Mouse (Mus musculus) heart, adult 2 months (tissue): ENCODE measurements around the gene Emp3. TPM values are rescaled to one million over a fixed set of nuclear protein-coding genes. Genes with fewer than 3 reads are reported as not detected.
A peak's percentile ranks its signal among the peaks of the same experiment; 100 is the strongest.
"Not testable (repeated sequence)": the region's sequence is repeated elsewhere in the genome, so short reads cannot be mapped to it uniquely, and the experiment has no call there.

Experiments
- DNase-seq, 2 experiments: peaks; one replicate each; pipeline ENCODE4 v3.0.0; 2021
- H3K27ac ChIP-seq: fragments of 200-600 bp; 2 replicates; pipeline ENCODE4 v1.8.1; 2022
- H3K27me3 ChIP-seq: fragments of 200-500 bp; 2 replicates; pipeline ENCODE4 v1.6.1; 2012; ENCODE audit warnings: mild to moderate bottlenecking, low read length, inconsistent platforms, mixed read lengths; ENCODE audit not compliant: control insufficient read depth, insufficient read depth
- H3K36me3 ChIP-seq: fragments of 200-500 bp; 2 replicates; pipeline ENCODE4 v1.6.1; 2012; ENCODE audit warnings: low read length, inconsistent platforms; ENCODE audit not compliant: control insufficient read depth, insufficient read depth
- H3K4me1 ChIP-seq: fragments of 200-500 bp; 2 replicates; pipeline ENCODE4 v1.6.1; 2011; ENCODE audit warnings: low read length; ENCODE audit not compliant: control insufficient read depth, insufficient read depth
- H3K4me3 ChIP-seq: fragments of 200-600 bp; 2 replicates; pipeline ENCODE4 v1.8.1; 2022
- H3K79me2 ChIP-seq: fragments of 200-500 bp; replicated peaks from 2 replicates; pipeline ENCODE4 v1.6.1; 2012; ENCODE audit warnings: mild to moderate bottlenecking, inconsistent platforms, low read length, moderate library complexity, mixed read lengths; ENCODE audit not compliant: control insufficient read depth, insufficient read depth
- H3K9ac ChIP-seq: fragments of 200-500 bp; 2 replicates; pipeline ENCODE4 v1.6.1; 2012; ENCODE audit warnings: low read depth, mild to moderate bottlenecking, control low read depth, inconsistent platforms, low read length, mixed read lengths
- CTCF ChIP-seq: fragments of 200-600 bp; IDR thresholded peaks from 2 replicates; pipeline ENCODE4 v1.8.1; 2022; ENCODE audit warnings: antibody characterized with exemption, mild to moderate bottlenecking, moderate library complexity
- EP300 ChIP-seq: fragments of 200-500 bp; IDR thresholded peaks from 2 replicates; pipeline ENCODE4 v1.6.1; 2011; ENCODE audit warnings: low read depth, low read length, control low read depth; ENCODE audit not compliant: insufficient read depth
- POLR2A ChIP-seq: fragments of 200-500 bp; IDR thresholded peaks from 2 replicates; pipeline ENCODE4 v1.6.1; 2011; ENCODE audit warnings: mild to moderate bottlenecking, low read depth, low read length, control low read depth; ENCODE audit not compliant: insufficient read depth
- WGBS: fragments of 180-500 bp; shearing (Covaris S2); methylation state at CpG from one replicate; pipeline ENCODE4 v1.1.7; 2018; 5-methylcytosine and 5-hydroxymethylcytosine counted together
- intact Hi-C: fragments of 180-260 bp; cut with DNase I; formaldehyde crosslinking; loops from one replicate; pipeline ENCODE4 v1.15.1; 2025
- polyA plus RNA-seq: library from polyadenylated mRNA; depleted of rRNA; stranded (reverse); fragments of >200 nt; gene quantifications from 2 replicates; pipeline ENCODE4 v1.2.3, GENCODE M21; 2012
- total RNA-seq, 2 experiments: library from RNA; stranded (reverse); gene quantifications; 2 replicates each; pipeline ENCODE4 v1.2.3; 2021

The Emp3 gene
- total and polyA plus RNA-seq, 3 experiments: 24.2 to 77.7 (median 29.2) TPM

- peak; percentile 95 to 98 for DNase-seq
- H3K9ac ChIP-seq: peak within 1 kb of the TSS; percentile 73
- H3K36me3 ChIP-seq: no peaks in the 10 kb centered on the region
- no peaks in the 10 kb centered on the region for H3K27me3 ChIP-seq
- intact Hi-C loops: loop anchor here (1.0 kb wide), 2 partner anchors 23 to 27 kb away; no protein-coding TSS in a partner anchor
- H3K4me3 ChIP-seq: peak within 1 kb of the TSS; percentile 76
- peaks cover 1% of the 10 kb centered on the region; the same call in 1 of the 2 replicates for H3K4me1 ChIP-seq
- WGBS: 1% methylated on average over 40 of the region's 40 CpGs
- H3K79me2 ChIP-seq: no peaks in the 10 kb centered on the region
- TF ChIP-seq POLR2A: peak; percentile 98
- peak; percentile 64 for TF ChIP-seq EP300
- no peak for TF ChIP-seq CTCF
- H3K27ac ChIP-seq: peak within 1 kb of the TSS; percentile 93
These were observed 24.5 kb downstream of the Emp3 start, which contains the start of the genes Syngr4 and Tmem143 for GRCm38 (mm10) chr7:45896517-45897257. TSS of gene Syngr4 (minus strand) at chr7:45896714. TSS of gene Tmem143 (plus strand) at chr7:45896941.

DNA sequence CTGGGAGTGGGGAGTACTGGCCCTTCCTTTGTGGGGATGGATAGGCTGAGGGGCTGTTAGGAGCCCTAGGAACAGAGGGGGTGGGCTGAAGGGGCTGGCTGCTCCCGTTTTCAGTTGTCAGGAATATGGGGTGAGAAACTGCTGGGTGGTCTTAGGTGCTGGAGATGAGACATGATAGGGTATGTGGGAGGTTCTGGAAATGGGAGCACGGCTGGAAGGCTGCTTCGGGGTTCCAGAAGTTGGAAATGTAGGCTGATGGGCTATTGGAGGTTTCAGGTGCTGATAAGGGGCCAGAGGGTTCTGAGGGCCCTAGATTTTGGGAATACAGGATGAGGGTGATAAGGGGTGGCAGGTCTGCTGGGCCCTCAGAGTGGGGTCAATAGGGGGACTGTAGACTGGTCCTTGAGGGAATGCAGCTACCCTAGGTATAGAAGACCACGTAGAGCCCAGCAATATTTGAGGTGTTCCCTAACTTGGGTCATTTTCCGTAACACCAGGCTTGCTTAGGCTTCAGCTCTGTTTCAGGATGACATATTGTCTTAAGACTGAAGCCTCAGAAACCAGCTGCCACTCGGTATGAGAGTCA is 25.2 kb downstream of the Emp3 start:
- TF ChIP-seq CTCF (no peak), EP300 (no peak), POLR2A (no peak)
- intact Hi-C loops: loop anchor here (1.0 kb wide), 1 partner anchor 23 kb away; no protein-coding TSS in a partner anchor
- WGBS: 74% methylated on average over 6 of the region's 6 CpGs
- Histone ChIP-seq H3K36me3 (no peaks in the 10 kb centered on the region), H3K4me1 (peaks cover 1% of the 10 kb centered on the region; the same call in 1 of the 2 replicates), H3K4me3 (no peak overlapping the region), H3K9ac (no peak overlapping the region), H3K27me3 (no peaks in the 10 kb centered on the region), H3K79me2 (no peaks in the 10 kb centered on the region), H3K27ac (no peak overlapping the region)
- no peak for DNase-seq

GRCm38 (mm10) chr7:45892651-45893050 is 28.6 kb downstream of the Emp3 start:
- TF ChIP-seq CTCF (no peak), POLR2A (no peak), EP300 (no peak)
- peaks cover 1% of the 10 kb centered on the region; the same call in 1 of the 2 replicates for H3K4me1 ChIP-seq
- no peak overlapping the region for H3K27ac ChIP-seq
- no peak overlapping the region for H3K9ac ChIP-seq
- H3K79me2 ChIP-seq: no peaks in the 10 kb centered on the region
- H3K4me3 ChIP-seq: no peak overlapping the region
- no peaks in the 10 kb centered on the region for H3K27me3 ChIP-seq
- H3K36me3 ChIP-seq: no peaks in the 10 kb centered on the region
- no peak for DNase-seq
- 81% methylated on average over 2 of the region's 2 CpGs for WGBS
- intact Hi-C loops: no loop called here

GRCm38 (mm10) chr7:45887246-45887645 is 34.0 kb downstream of the Emp3 start:
- Histone ChIP-seq H3K36me3 (no peaks in the 10 kb centered on the region), H3K9ac (no peak overlapping the region), H3K79me2 (no peaks in the 10 kb centered on the region), H3K27ac (no peak overlapping the region), H3K4me1 (no peaks in the 10 kb centered on the region), H3K4me3 (no peak overlapping the region), H3K27me3 (no peaks in the 10 kb centered on the region)
- WGBS: 16% methylated on average over 3 of the region's 3 CpGs
- intact Hi-C loops: no loop called here
- no peak for DNase-seq
- TF ChIP-seq POLR2A (no peak), CTCF (no peak), EP300 (no peak)

GRCm38 (mm10) chr7:45881011-45881410 is 40.2 kb downstream of the Emp3 start:
- Histone ChIP-seq H3K27ac (no peak overlapping the region), H3K9ac (no peak overlapping the region), H3K79me2 (peaks cover 2% of the 10 kb centered on the region), H3K4me1 (no peaks in the 10 kb centered on the region), H3K27me3 (no peaks in the 10 kb centered on the region), H3K36me3 (no peaks in the 10 kb centered on the region), H3K4me3 (no peak overlapping the region)
- 96% methylated on average over 2 of the region's 2 CpGs for WGBS
- TF ChIP-seq POLR2A: no peak
- TF ChIP-seq CTCF: no peak
- no peak for TF ChIP-seq EP300
- intact Hi-C loops: no loop called here
- no peak for DNase-seq

- DNase-seq: no peak
- intact Hi-C loops: no loop called here
- peaks cover 3% of the 10 kb centered on the region for H3K79me2 ChIP-seq
- H3K27me3 ChIP-seq: no peaks in the 10 kb centered on the region
- no peaks in the 10 kb centered on the region for H3K4me1 ChIP-seq
- H3K9ac ChIP-seq: no peak overlapping the region
- no peaks in the 10 kb centered on the region for H3K36me3 ChIP-seq
- no peak overlapping the region for H3K4me3 ChIP-seq
- no peak overlapping the region for H3K27ac ChIP-seq
- WGBS: 98% methylated on average over 4 of the region's 4 CpGs
- TF ChIP-seq POLR2A (no peak), EP300 (no peak), CTCF (no peak)
These were observed 40.7 kb downstream of the Emp3 start for GRCm38 (mm10) chr7:45880531-45880930.

- WGBS: 91% methylated on average over 1 of the region's 1 CpGs
- H3K27me3 ChIP-seq, DNase-seq, H3K27ac ChIP-seq, H3K4me1 ChIP-seq, H3K79me2 ChIP-seq, H3K4me3 ChIP-seq, H3K9ac ChIP-seq, intact Hi-C loops: not testable (repeated sequence)
- peaks cover 10% of the 10 kb centered on the region for H3K36me3 ChIP-seq
These were observed 42.9 kb downstream of the Emp3 start, which contains the start of gene Grin2d for GRCm38 (mm10) chr7:45878278-45878677. TSS of gene Grin2d (minus strand) at chr7:45878378.
